Mouse (Mus musculus) mouse embryonic stem cell (cell line): ENCODE data around the gene Adam12.

Source experiments
- in situ Hi-C, 2 experiments: fragments of 300-500 bp; cut with MboI; formaldehyde crosslinking; loops; 1 replicate in 1 of 2; 3 replicates in 1 of 2; pipeline ENCODE4 v1.14.3; 2019 to 2020; ENCODE audit warnings: low sequenced_read_pairs in 2 of 2, low pct_unique_long_range_greater_than_20kb in 1 of 2, mixed read lengths in 1 of 2; ENCODE audit not compliant: unreplicated experiment in 1 of 2

Adam12 gene

DNA sequence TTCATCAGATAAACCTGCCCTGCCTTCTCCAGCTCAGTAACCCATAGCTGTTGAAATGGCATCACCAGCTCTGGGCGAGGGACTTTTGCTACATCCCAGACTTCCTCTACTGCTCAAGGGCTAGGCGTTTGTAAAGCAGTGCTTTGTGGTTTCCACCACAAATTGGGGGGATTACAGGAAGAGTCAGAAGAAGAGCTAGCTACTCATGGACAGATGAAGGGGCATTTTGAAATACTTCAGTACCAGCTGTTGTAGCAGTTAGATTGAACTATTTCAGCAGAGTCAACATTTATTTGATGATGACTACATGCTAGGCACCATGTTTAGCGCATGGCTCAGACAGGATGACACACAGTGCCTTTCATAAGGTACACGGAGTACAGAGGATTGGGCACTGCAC, 361.7 kb downstream of the Adam12 start:
- in situ Hi-C loops: no loop called here

DNA sequence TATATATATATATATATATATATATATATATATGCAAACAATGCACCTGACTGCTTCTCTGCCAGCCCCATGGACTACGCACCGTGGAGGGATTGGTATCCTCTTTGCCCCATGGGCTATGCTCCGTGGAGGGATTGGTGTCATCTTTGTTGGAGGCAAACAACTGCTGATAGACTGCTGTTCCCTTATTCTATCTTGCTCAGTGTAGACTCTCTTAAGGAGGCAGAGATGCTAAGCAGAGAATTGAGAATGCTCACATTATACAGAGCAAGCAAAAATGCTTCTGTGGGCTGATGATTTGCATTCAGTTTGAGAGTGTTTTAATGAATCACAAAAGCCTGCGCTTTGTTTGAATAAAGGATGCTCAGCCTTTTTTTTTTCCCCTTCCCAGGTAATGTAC, 368.3 kb downstream of the Adam12 start:
- in situ Hi-C loops: no loop called here

DNA sequence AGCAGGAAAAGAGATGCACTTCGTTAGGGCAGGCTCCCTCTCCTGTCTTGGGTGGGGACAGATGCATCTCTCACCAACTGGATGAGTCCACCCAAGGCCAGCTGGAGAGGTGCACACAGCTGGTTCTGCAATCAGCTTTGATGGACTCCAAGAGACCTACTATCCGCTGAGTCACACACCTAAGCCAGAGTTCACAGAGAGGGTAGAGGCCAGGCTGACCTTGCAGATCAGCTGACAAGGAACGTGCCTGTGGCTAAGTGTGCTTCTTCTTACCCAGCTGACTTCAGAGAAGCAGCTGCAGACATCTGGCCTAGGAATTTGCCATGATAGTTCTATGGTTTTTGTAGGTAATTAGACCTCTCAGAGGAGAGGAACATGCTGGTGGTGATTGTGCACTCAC, 368.8 kb downstream of the Adam12 start:
- in situ Hi-C loops: no loop called here

DNA sequence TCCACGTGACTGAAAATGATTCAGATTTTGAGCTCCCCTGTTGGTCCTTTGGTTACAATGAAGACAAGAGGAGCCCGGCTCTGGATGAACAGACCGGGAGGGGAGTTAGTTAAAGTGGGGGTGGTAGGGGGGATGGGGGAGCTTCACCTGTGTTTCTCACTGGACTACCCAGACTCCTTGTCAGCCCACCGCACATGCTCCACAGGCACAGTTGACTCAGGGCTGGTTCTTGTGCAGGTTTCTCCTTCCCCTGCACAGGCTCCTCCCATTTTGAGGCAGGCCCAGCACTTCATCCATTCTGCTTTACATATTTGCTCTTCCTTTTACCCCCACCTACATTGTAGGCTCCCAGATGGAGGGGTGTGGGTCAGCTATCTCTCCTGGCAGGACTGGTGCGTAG, 369.2 kb downstream of the Adam12 start:
- in situ Hi-C loops: no loop called here

DNA sequence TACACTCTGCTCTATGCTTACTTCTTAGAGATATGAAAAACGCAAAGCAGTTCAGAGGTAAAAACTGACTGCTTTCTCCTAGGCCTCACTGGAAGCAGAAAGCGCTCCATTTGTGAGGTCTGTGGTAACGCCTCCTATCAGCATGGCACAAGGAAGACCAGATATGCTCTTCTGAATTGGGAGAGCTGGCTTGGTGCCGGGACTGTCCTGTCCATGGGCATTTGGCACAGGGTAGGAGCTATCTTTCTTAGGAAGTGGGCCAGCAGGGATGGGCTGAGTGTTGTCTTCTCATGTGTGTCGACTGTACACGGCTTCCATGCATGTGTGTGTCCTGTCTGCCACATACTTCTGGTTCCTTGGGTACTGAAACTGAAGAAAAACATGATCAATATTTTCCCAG, 369.7 kb downstream of the Adam12 start:
- in situ Hi-C loops: no loop called here

DNA sequence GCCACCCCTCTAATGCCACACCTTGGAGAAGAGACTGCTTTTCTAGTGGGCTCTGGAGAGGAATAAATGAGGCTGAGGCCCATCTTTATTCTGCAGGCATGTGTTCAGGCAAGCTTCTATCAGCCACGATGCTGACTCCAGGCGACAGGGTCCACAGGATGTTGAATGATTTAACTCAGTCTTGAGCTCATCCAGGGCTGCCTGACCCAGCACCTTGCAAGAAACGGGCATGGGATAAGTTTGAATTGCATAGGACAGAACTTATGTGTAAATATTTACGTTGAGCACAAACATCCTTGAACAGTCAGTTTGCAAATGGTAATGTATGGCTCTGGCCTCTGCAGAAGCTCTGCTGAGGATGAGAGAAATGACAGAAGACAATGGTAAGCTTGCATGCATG, 372.4 kb downstream of the Adam12 start:
- in situ Hi-C loops: no loop called here

DNA sequence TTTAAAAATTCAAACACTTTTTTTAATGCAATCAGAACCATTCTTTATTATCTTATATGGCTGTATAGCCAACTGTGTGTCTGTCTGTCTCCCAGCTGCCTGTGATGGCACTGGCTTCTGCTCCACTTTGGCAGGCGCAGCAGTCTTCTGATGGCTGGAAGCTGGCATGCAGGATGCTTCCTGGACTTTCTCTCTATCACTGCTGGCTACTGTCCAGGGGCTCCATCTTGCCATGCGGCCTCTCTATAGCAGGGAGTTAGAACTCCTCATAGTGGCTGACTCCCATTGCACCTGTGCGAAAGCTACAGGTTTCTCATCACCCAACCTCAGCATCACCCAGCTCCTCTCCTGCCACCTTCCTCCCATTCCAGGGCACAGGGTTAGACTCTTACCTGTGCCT, 373.4 kb downstream of the Adam12 start:
- in situ Hi-C loops: no loop called here

DNA sequence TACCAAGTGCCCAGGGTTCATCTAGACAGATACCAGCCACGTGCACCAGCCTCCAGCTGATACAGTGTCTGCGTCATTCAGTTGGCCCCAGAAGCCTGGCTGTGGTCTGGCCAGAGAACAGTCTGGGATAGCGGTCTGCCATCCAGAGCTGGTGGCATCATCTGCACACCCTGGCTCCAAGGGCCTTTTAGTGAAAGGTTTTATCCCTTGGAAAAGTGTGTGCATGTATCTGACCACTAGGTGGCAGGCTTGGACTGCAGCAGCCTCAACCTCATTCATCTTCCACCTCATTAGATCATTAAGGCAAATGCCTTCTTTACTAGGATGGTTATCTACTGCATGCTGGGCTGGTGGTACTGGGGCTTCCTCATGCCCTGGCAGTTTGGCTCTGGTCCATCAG, 375.7 kb downstream of the Adam12 start:
- in situ Hi-C loops: no loop called here

DNA sequence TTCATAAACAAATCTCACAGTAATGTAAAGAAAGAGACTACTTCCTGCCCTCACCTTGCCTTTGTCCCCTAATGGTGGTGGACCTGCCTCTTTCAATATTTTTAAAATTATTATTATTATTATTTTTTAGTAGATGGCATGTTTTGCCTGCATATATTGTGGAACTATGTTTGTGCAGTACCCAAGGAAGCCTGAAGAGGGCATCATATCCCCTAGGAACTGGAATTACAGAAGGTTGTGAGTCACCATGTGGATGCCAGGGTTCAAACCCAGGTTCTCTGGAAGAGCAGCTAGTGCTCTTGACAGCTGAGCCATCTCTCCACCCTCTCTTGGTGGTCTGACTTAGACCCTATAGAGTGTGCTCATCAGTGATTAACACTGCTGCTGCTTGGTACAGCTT, 381.2 kb downstream of the Adam12 start:
- in situ Hi-C loops: no loop called here

DNA sequence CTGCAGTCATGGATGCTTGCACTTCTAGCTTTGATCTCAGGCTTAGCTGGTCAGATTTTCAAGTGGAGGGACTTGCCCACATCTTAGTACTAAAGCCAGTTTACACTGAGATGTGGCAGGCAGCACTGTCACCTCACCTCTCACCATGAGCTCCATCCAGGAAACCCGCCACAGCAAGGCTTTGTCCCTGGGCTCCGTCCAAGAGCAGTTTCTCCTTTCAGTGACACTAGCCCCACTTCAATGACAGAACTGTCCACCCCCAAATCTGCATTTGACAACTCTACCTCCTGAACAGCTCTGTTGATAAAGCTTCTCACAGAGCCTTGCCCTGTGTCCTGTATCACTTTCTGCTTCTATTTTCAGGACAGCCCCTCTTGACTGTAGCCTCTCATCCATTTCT, 383.8 kb downstream of the Adam12 start:
- in situ Hi-C loops: loop anchor here in 1 of 2 experiments (10.0 kb wide), 1 partner anchor 377 kb away; no protein-coding TSS in a partner anchor

DNA sequence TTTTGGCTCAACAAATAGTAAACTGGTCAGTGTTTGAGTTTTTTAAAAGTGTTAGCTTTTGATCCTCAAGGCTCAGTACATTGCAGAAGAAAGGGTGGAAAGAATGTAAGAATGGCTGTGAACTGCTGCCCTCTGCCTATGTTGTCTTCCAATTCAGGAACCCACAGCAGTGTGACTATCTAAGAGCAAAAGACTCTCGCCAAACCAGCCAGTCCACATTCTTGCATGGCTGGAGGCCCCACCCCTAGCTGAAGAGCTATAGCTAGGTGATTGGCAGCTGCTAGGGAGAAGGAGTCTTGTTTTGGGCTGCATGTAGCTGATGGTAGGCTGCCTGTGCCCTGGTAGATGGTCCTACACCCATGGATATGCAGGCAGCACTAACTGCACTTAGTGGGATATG, 384.8 kb downstream of the Adam12 start:
- in situ Hi-C loops: loop anchor here in 1 of 2 experiments (10.0 kb wide), 1 partner anchor 378 kb away; no protein-coding TSS in a partner anchor

DNA sequence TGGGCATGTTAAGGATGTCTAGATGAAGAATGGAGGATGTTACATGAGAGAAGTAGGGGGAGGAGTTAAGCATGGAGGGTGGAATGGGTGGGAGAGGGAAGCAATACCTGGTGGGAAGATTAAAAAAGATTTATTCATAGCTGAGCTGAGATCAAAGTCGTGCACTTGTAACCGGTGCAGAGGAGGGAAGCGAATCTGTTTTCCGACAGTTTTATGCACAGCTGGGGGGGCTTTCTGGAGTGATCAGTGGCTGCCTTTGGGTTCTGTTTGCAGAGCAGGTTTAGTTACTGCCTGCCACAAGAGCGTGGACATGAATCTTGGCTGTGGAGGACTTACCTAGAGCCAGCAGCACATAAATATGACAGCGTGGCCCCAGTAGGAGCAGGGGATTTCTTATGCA, 389.9 kb downstream of the Adam12 start:
- in situ Hi-C loops: loop anchor here in 1 of 2 experiments (10.0 kb wide), 1 partner anchor 383 kb away; no protein-coding TSS in a partner anchor

DNA sequence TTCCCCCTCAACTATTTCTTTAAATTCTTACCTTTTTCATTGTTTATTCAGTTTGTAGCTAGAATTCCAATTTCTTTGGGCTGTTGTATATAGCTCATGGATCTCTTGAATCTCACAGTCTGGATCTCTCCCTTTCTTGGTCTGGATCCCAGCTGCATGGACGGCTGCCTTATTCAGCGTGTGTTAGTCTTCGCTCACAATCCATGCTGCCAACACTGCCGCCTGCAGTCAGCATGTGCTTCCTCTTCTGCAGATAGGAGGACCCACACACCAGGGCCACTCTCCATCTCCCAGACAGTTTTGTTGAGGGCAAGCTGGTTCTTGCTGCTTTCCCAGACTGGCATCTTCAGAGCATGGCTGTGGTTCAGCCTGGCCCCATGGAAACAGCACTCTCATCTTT, 392.4 kb downstream of the Adam12 start:
- in situ Hi-C loops: no loop called here
